Comparison of ENCODE assay signal across 9 mouse cellular contexts in genomic region chr7:99161529-99161928, GRCm38 (mm10). TPM values are rescaled to one million over a fixed set of nuclear protein-coding genes. Genes with fewer than 3 reads are reported as not detected.
DNase-seq lines count a peak whose midpoint lies in the region; ATAC-seq and TF ChIP-seq lines count a peak whose summit lies in the region.
"Had no signal": no experiment of that assay in that cellular context is flagged by ENCODE, and none has a peak within 500 bp of the region (broad histone marks: within the 10 kb centered on the region; RNA-seq: fewer than 3 reads in every experiment).

No protein-coding gene starts in this region.

- TF ChIP-seq CTCF in liver, adult 2 months (IDR thresholded peaks at IDR 0.05; ENCODE audit: low read depth, low read length): no peak

- 0 out of 2 replicates have a peak, but pooled peaks have one; percentile 27 for TF ChIP-seq POLR2A in liver, adult 2 months (IDR thresholded peaks at IDR 0.05; ENCODE audit: extremely low read depth, insufficient read depth, low read length)

- no peaks in the 10 kb centered on the region; the same call in 1 of the 2 replicates for H3K27me3 ChIP-seq in hindbrain, embryonic 13.5 days
- no peaks in the 10 kb centered on the region for H3K27me3 ChIP-seq in liver, adult 2 months (ENCODE audit: control insufficient read depth, insufficient read depth, low read length)
- H3K27me3 ChIP-seq: limb, embryonic 13.5 days had no signal

- peaks cover 5% of the 10 kb centered on the region; the same call in 1 of the 2 replicates for H3K4me1 ChIP-seq in brown adipose tissue, adult 24 weeks (ENCODE audit: control insufficient read depth, insufficient read depth, insufficient read length, low read length)
- peaks cover 12% of the 10 kb centered on the region for H3K4me1 ChIP-seq in hindbrain, embryonic 13.5 days (replicated peaks)
- H3K4me1 ChIP-seq in liver, adult 2 months (ENCODE audit: control insufficient read depth, insufficient read depth, low read length): peaks cover 83% of the 10 kb centered on the region

- no peak overlapping the region for H3K4me2 ChIP-seq in hindbrain, embryonic 13.5 days
- H3K4me2 ChIP-seq: limb, embryonic 13.5 days had no signal

- no peaks in the 10 kb centered on the region for H3K36me3 ChIP-seq in hindbrain, embryonic 13.5 days
- H3K36me3 ChIP-seq in liver, adult 2 months (ENCODE audit: control insufficient read depth, insufficient read depth, low read length): peaks cover 43% of the 10 kb centered on the region
- H3K36me3 ChIP-seq: limb, embryonic 13.5 days had no signal

- 58% methylated on average over 4 of the region's 4 CpGs for WGBS in hindbrain, embryonic 13.5 days
- WGBS in liver, adult 2 months: 13% methylated on average over 4 of the region's 4 CpGs

- H3K4me3 ChIP-seq in brown adipose tissue, adult 24 weeks (ENCODE audit: insufficient read depth, low read depth, low read length): no peak overlapping the region
- no peak overlapping the region for H3K4me3 ChIP-seq in hindbrain, embryonic 13.5 days
- H3K4me3 ChIP-seq in liver, adult 2 months (ENCODE audit: insufficient read depth, low read depth, low read length): no peak overlapping the region
- H3K4me3 ChIP-seq: limb, embryonic 13.5 days had no signal

- peak; percentile 46 for DNase-seq in embryo, embryonic 10.5 days (ENCODE audit: low spot score)
- DNase-seq in liver, adult 2 months (ENCODE audit: extremely low read depth, low read depth, low spot score): peak; percentile 95
- DNase-seq in T-cell, adult 2 months (ENCODE audit: low spot score): no peak
- no peak for DNase-seq in left cerebral cortex, postnatal 10 days (ENCODE audit: extremely low spot score in 1 of 2, low spot score in 2 of 2)
- no peak for DNase-seq in urinary bladder, adult 18-20 months (ENCODE audit: low spot score in 2 of 2)
- DNase-seq: cerebellum, adult 2 months had no signal

- no peaks in the 10 kb centered on the region for H3K79me2 ChIP-seq in liver, adult 2 months (ENCODE audit: control insufficient read depth, insufficient read depth, low read length)

- no peak overlapping the region for H3K9ac ChIP-seq in hindbrain, embryonic 13.5 days
- H3K9ac ChIP-seq in liver, adult 2 months (ENCODE audit: low read depth, low read length): peak overlapping the region; percentile 67
- H3K9ac ChIP-seq: limb, embryonic 13.5 days had no signal

- intact Hi-C loops in left cerebral cortex, postnatal 10 days (cut with DNase I): no loop called here

- no peaks in the 10 kb centered on the region for H3K9me3 ChIP-seq in hindbrain, embryonic 13.5 days
- H3K9me3 ChIP-seq: limb, embryonic 13.5 days had no signal

- peak overlapping the region; percentile 69 for H3K27ac ChIP-seq in brown adipose tissue, adult 24 weeks (replicated peaks; ENCODE audit: low read depth, low read length)
- no peak overlapping the region; the same call in 1 of the 2 replicates for H3K27ac ChIP-seq in hindbrain, embryonic 13.5 days
- peak overlapping the region; percentile 96 for H3K27ac ChIP-seq in liver, adult 2 months (replicated peaks; ENCODE audit: insufficient read depth, low read depth, low read length)
- H3K27ac ChIP-seq: limb, embryonic 13.5 days had no signal

- peak; percentile 50; the same call in 1 of the 2 replicates for ATAC-seq in hindbrain, embryonic 13.5 days (ENCODE audit: low FRiP score)

RNA-seq across cellular contexts. Expression of gene Uvrag, which starts 20.6 kb away (rescaled TPM):
- polyA plus RNA-seq in brown adipose tissue, adult 24 weeks (2012; ENCODE audit: insufficient read depth, insufficient read length, missing spikeins): 11.5 and 12.4 TPM in 2 replicates
- 14.2 and 15.6 TPM in 2 replicates for polyA plus RNA-seq in hindbrain, embryonic 13.5 days (2015; fragmentation: Nextera tagmentation; extraction: Ambion mirVana)
- total RNA-seq in liver, adult 2 months (2014; rRNA removed): 18.3 and 19.9 TPM in 2 replicates
- polyA plus RNA-seq in liver, adult 2 months (2012; rRNA removed): 11.4 and 12.2 TPM in 2 replicates
- total RNA-seq in left cerebral cortex, postnatal 10 days (2021): 10 to 100 TPM; 40.4 to 42.9 TPM

RNA-seq across cellular contexts. Expression of gene Dgat2, which starts 21.0 kb away (rescaled TPM):
- 1,082 and 1,581 TPM in 2 replicates for polyA plus RNA-seq in brown adipose tissue, adult 24 weeks (2012; ENCODE audit: insufficient read depth, insufficient read length, missing spikeins)
- polyA plus RNA-seq in hindbrain, embryonic 13.5 days (2015; fragmentation: Nextera tagmentation; extraction: Ambion mirVana): 12.6 and 13.0 TPM in 2 replicates
- total RNA-seq in liver, adult 2 months (2014; rRNA removed): 464 and 499 TPM in 2 replicates
- 610 and 703 TPM in 2 replicates for polyA plus RNA-seq in liver, adult 2 months (2012; rRNA removed)
- total RNA-seq in left cerebral cortex, postnatal 10 days (2021): 10 to 100 TPM; 91.8 to 94.0 TPM

Comparison
In these comparisons a context has a peak if more than half of its experiments do, and no peak if none do; other contexts are left out.
1. DNase-seq: peak in embryo, embryonic 10.5 days (single experiment) and liver, adult 2 months (single experiment); none in T-cell, adult 2 months (single experiment), left cerebral cortex, postnatal 10 days (0 of 2) and urinary bladder, adult 18-20 months (0 of 2).
2. RNA of gene Dgat2, which starts 21.0 kb away (polyA plus RNA-seq): 1,082 to 1,581 TPM in brown adipose tissue, adult 24 weeks and 610 to 703 TPM in liver, adult 2 months; 12.6 to 13.0 TPM in hindbrain, embryonic 13.5 days; every median in the first group is over 10 times any median in the second.